Mouse (Mus musculus): ENCODE results near the gene Mfsd6l.

DNA sequence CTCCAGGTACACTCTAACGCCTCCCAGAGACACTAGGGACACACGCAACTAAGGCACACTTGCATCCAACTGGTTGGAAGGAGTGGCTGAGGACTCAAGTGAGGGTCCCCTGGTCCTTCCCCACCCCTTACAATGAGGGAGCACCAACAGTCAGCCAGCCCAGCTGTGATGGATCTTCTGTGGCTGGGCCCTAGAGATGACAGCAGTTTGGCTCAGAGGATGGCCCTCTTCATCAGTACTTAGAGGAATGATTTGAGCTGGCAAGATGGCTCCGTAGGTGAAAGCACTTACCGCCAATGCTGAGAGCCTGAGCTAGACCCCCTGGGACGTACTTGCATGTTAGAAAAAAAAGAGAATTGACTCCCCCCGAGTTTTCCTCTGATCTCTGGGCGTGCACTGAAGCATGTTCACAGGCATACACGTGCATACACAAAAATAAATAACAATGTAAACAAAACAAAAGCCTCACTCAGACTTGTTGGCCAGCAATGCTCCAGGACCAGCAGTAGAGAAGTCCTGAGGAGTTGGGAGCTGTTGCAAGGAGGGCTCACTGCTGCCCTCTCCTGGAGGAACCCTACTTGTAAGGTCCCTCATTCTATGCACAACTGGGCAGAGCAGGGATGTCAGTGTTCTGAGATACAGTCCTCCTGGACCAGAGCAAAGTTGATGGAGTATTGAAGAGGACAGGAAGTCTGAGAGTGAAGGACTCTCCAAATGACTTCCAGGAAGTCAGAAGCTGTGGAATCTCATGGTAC lies 33.2 kb downstream of the Mfsd6l start:
- TF ChIP-seq EP300 (IDR thresholded peaks at IDR 0.05; ENCODE audit: low read depth) (no peak), CTCF (IDR thresholded peaks at IDR 0.05; ENCODE audit: low read depth) (peak; percentile 89)
